Mouse (Mus musculus) neural tube, embryonic 15.5 days (tissue): ENCODE results near the gene Flnb. TPM values are rescaled to one million over a fixed set of nuclear protein-coding genes. Genes with fewer than 3 reads are reported as not detected.

Experiments
- ATAC-seq: fragments of 200-750 bp; cut with Nextera tagmentation; 2 replicates; pipeline ENCODE4 v1.8.0; 2017; ENCODE audit warnings: mild to moderate bottlenecking, moderate TSS enrichment, moderate library complexity; ENCODE audit not compliant: low FRiP score
- H3K27ac ChIP-seq: fragments of 300-500 bp; sonication (generic); replicated peaks from 2 replicates; pipeline ENCODE4 v1.5.1; 2015; ENCODE audit warnings: mild to moderate bottlenecking, inconsistent platforms
- H3K27me3 ChIP-seq: fragments of 300-500 bp; sonication (generic); replicated peaks from 2 replicates; pipeline ENCODE4 v1.6.1; 2015; ENCODE audit warnings: inconsistent platforms
- H3K36me3 ChIP-seq: fragments of 300-500 bp; sonication (generic); 2 replicates; pipeline ENCODE4 v1.6.1; 2015; ENCODE audit warnings: inconsistent platforms
- H3K4me1 ChIP-seq: fragments of 300-500 bp; sonication (generic); 2 replicates; pipeline ENCODE4 v1.6.1; 2015; ENCODE audit warnings: inconsistent platforms
- H3K4me2 ChIP-seq: fragments of 300-500 bp; sonication (generic); 2 replicates; pipeline ENCODE4 v1.6.1; 2015; ENCODE audit warnings: inconsistent platforms, mild to moderate bottlenecking, moderate library complexity
- H3K4me3 ChIP-seq: fragments of 300-500 bp; sonication (generic); replicated peaks from 2 replicates; pipeline ENCODE4 v1.5.1; 2015; ENCODE audit warnings: mild to moderate bottlenecking, inconsistent platforms
- H3K9ac ChIP-seq: fragments of 300-500 bp; sonication (generic); replicated peaks from 2 replicates; pipeline ENCODE4 v1.6.1; 2015; ENCODE audit warnings: mild to moderate bottlenecking, inconsistent platforms
- H3K9me3 ChIP-seq: fragments of 300-500 bp; sonication (generic); replicated peaks from 2 replicates; pipeline ENCODE4 v1.6.1; 2016; ENCODE audit warnings: inconsistent platforms
- WGBS: fragments of 180-500 bp; shearing (Covaris S2); methylation state at CpG from one replicate; pipeline ENCODE4 v1.1.7; 2015; ENCODE audit warnings: mixed read lengths; 5-methylcytosine and 5-hydroxymethylcytosine counted together
- polyA plus RNA-seq: library from polyadenylated mRNA; unstranded; fragments of >200 nt; fragmentation: Nextera tagmentation; extraction: Ambion mirVana; gene quantifications from 2 replicates; pipeline ENCODE4 v1.2.1, GENCODE M21; 2015

Gene Flnb
- polyA plus RNA-seq, 1 experiment from 2014 or later = 6.8 TPM

DNA sequence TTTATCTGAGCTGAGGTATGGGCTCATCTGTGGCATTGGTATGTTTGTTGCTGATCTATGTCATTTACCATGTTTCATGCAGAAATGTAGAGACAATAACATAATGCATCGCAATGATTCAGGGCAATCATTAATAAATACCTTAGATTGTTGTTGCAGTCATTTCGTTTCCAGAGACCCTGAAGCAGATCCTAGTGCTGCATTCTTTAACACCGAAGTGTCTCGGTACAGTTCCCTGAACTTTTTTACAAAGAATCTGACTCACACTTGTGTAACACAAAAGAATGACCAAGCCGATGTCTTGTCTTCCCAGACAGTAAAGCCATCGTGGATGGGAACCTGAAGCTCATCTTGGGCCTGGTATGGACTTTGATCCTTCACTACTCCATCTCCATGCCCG is 49.5 kb downstream of the Flnb start:
- WGBS = 92% methylated on average over 7 of the region's 7 CpGs
- no peaks in the 10 kb centered on the region for H3K9me3 ChIP-seq
- H3K9ac ChIP-seq = no peak overlapping the region
- H3K4me1 ChIP-seq = peaks cover 10% of the 10 kb centered on the region; the same call in 1 of the 2 replicates
- no peak overlapping the region for H3K27ac ChIP-seq
- no peaks in the 10 kb centered on the region for H3K27me3 ChIP-seq
- H3K36me3 ChIP-seq = peaks cover 17% of the 10 kb centered on the region; the same call in 1 of the 2 replicates
- no peak overlapping the region for H3K4me2 ChIP-seq
- no peak overlapping the region for H3K4me3 ChIP-seq
- ATAC-seq = no peak

DNA sequence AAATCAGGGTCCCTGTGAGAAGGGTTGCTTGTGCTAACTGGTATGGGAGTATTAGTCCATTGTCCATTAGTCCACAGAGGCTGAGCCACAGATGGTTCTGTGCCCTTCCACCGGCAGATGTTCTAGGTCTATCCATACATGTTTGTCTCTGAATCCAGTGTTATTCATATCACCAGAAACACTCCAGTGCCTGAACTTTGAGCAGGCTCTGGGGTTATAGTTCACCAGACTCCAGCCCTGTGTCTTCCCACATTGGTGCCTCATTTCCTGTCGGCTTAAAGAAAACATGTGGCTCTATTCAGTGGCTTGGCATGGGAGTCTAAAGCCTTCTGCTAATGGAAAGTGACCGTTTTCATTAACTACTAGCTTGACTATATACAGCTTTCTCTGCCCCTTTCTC is 50.1 kb downstream of the Flnb start:
- no peak overlapping the region for H3K9ac ChIP-seq
- no peak for ATAC-seq
- peaks cover 19% of the 10 kb centered on the region; the same call in 1 of the 2 replicates for H3K36me3 ChIP-seq
- peaks cover 10% of the 10 kb centered on the region; the same call in 1 of the 2 replicates for H3K4me1 ChIP-seq
- H3K4me2 ChIP-seq = no peak overlapping the region
- H3K27ac ChIP-seq = no peak overlapping the region
- 84% methylated on average over 3 of the region's 3 CpGs for WGBS
- no peaks in the 10 kb centered on the region for H3K9me3 ChIP-seq
- H3K27me3 ChIP-seq = no peaks in the 10 kb centered on the region
- H3K4me3 ChIP-seq = no peak overlapping the region

DNA sequence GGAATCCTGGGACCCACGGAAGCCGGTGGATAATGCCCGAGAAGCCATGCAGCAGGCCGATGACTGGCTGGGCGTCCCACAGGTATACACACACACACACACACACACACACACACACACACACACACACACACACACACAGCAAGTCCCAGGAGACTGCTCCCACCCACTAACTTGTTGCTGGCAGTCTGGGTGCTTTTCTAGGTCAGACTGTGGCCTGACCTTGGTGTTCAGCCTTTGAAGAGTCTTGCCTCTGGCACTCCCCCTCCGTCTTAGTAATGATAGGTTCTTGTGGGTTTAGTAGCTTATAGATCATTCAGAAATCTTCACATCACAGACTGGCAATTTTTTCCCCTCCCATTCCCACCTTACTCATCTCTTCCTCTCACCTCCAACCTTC is 52.0 kb downstream of the Flnb start:
- H3K4me2 ChIP-seq = no peak overlapping the region
- H3K27ac ChIP-seq = no peak overlapping the region
- peaks cover 4% of the 10 kb centered on the region; the same call in 1 of the 2 replicates for H3K4me1 ChIP-seq
- ATAC-seq = no peak
- H3K9ac ChIP-seq = no peak overlapping the region
- WGBS = 96% methylated on average over 6 of the region's 6 CpGs
- H3K4me3 ChIP-seq = no peak overlapping the region
- H3K27me3 ChIP-seq = no peaks in the 10 kb centered on the region
- H3K36me3 ChIP-seq = peaks cover 34% of the 10 kb centered on the region
- H3K9me3 ChIP-seq = no peaks in the 10 kb centered on the region

DNA sequence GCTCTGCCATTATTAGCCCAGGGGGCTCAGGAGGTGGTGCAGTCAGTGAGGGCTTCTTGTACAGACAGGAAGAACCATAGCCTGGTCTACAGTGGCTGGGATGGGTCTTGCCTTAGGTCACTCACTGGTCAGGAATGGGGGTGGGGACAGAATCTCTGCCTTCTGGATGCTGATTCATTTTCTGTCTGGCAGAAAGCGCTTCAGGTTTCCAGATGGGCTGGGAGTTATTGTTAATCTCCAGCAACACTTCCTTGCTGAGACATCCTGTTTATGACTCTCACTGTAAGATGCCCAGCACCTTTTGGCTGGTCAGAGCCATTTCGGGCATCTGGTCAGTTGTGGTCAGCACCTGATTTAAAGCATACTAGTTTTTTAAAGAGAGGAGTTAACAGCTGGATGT is 55.8 kb downstream of the Flnb start:
- ATAC-seq = no peak
- no peak overlapping the region for H3K4me3 ChIP-seq
- WGBS = 89% methylated on average over 2 of the region's 2 CpGs

DNA sequence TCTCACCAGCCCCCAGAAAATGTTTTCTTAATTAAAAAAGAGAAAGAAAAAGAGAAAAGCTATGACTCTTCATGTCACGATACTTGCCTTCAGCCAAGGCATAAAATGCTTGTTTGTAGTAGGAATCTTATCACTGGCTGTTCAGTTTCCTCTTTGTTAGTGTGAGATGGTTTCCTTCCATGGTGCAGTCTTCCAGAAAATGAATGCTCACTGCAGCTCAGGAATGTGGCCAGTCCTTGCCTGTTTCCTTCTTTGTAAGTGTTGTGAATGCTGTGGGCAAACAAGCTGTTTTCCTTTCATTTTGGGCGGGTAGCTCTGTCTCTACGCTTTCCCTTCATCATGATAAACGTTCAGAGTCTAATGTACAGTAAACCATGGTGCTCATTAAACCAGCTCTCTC is 56.7 kb downstream of the Flnb start:
- Histone ChIP-seq H3K27ac (no peak overlapping the region), H3K36me3 (peaks cover 36% of the 10 kb centered on the region), H3K4me1 (no peaks in the 10 kb centered on the region), H3K27me3 (no peaks in the 10 kb centered on the region), H3K4me2 (no peak overlapping the region), H3K9ac (no peak overlapping the region), H3K9me3 (no peaks in the 10 kb centered on the region), H3K4me3 (no peak overlapping the region)
- ATAC-seq = no peak
- WGBS = 82% methylated on average over 4 of the region's 4 CpGs

More for the DNA sequence above, 55.8 kb downstream of the Flnb start:
- Histone ChIP-seq H3K9me3 (no peaks in the 10 kb centered on the region), H3K27me3 (no peaks in the 10 kb centered on the region), H3K4me2 (no peak overlapping the region), H3K36me3 (peaks cover 36% of the 10 kb centered on the region), H3K9ac (no peak overlapping the region), H3K4me1 (no peaks in the 10 kb centered on the region), H3K27ac (no peak overlapping the region)

DNA sequence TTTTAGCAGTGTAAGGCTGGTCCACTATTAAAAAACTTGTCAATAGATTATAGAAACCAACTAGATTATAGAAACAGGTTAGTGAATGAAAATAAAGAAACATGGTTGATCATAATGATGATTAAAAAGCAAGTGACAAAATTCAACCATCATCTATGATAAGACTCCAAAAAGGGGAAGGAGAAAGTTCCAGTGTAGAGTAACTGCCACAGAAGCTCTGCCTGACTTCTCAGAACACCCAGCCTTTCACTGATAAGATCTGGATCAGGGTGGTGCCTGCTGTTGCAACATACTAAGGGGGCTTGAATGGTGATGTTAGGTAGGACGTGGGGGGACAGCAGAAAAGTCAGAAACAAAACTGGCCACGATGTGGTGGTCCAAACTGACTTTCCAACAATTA is 60.2 kb downstream of the Flnb start:
- Histone ChIP-seq H3K36me3 (peaks cover 44% of the 10 kb centered on the region), H3K27ac (no peak overlapping the region), H3K9me3 (no peaks in the 10 kb centered on the region), H3K4me1 (no peaks in the 10 kb centered on the region), H3K4me3 (no peak overlapping the region), H3K4me2 (no peak overlapping the region), H3K27me3 (no peaks in the 10 kb centered on the region), H3K9ac (no peak overlapping the region)
- no peak for ATAC-seq
- 84% methylated on average over 2 of the region's 2 CpGs for WGBS

DNA sequence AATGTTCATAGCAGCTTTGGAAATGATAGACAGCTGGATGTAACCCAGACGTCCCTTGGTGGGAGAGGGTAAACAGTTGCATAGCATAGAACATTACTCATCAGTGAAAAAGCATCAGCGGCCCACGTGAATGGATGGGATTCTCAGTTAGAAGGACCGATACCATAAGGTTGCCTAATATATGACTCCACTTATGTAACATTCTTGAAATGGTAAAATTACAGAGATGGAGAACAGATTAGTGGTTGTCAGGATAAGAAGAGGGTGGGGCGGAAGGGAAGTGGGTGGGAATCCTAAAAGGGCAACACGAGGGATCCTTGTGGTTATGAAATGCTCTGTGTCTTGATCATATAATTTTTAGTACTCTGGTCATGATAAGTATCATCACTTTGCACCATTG is 62.6 kb downstream of the Flnb start:
- H3K36me3 ChIP-seq = peaks cover 37% of the 10 kb centered on the region
- H3K4me1 ChIP-seq = peaks cover 5% of the 10 kb centered on the region; the same call in 1 of the 2 replicates
- WGBS = 97% methylated on average over 6 of the region's 6 CpGs
- H3K9ac ChIP-seq = no peak overlapping the region
- no peaks in the 10 kb centered on the region for H3K27me3 ChIP-seq
- H3K4me3 ChIP-seq = no peak overlapping the region
- no peak overlapping the region for H3K4me2 ChIP-seq
- H3K27ac ChIP-seq = no peak overlapping the region
- no peaks in the 10 kb centered on the region for H3K9me3 ChIP-seq
- ATAC-seq = no peak

DNA sequence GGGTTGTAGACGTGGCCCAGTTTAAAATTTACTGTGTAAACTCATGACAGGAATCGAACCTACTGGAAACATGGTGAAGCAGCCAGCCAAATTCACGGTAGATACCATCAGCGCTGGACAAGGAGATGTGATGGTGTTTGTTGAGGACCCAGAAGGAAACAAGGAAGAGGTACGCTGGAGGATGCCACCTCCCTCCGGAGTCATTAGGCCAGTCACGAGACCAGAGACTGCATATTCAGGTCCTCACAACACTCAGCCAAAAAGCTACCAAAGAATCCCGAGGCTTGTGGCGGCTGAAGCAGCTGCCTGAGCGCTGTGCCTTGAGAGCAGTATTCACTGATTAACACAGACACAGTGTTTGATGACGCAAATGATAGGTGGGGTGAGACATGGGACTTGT is 63.8 kb downstream of the Flnb start:
- Histone ChIP-seq H3K27me3 (no peaks in the 10 kb centered on the region), H3K4me1 (peaks cover 5% of the 10 kb centered on the region; the same call in 1 of the 2 replicates), H3K4me3 (no peak overlapping the region), H3K36me3 (peaks cover 45% of the 10 kb centered on the region), H3K4me2 (no peak overlapping the region), H3K9me3 (no peaks in the 10 kb centered on the region), H3K27ac (no peak overlapping the region), H3K9ac (no peak overlapping the region)
- WGBS = 91% methylated on average over 11 of the region's 11 CpGs
- ATAC-seq = no peak

DNA sequence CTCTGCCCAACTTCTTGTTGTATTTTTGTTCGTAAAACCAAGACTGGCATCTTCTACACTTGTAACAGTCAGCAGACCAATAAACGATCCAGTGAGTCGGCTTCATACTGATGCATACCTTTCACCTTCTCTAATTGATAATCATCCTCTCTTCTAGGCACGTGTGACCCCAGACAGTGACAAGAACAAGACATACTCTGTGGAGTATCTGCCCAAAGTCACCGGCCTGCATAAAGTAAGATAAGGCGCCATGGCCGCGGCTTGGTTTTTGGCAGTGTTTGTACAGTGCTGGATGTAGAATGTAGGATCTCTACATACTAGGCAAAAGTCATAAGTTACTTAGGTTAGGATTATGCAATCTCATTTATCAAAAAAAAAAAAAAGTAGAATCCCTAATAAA is 64.3 kb downstream of the Flnb start:
- 95% methylated on average over 8 of the region's 8 CpGs for whole genome bisulfite sequencing
- H3K9ac ChIP-seq = no peak overlapping the region
- ATAC-seq = no peak
- no peak overlapping the region for H3K4me2 ChIP-seq
- no peaks in the 10 kb centered on the region for H3K27me3 ChIP-seq
- peaks cover 45% of the 10 kb centered on the region for H3K36me3 ChIP-seq
- peaks cover 6% of the 10 kb centered on the region; the same call in 1 of the 2 replicates for H3K4me1 ChIP-seq
- H3K27ac ChIP-seq = no peak overlapping the region
- H3K9me3 ChIP-seq = no peaks in the 10 kb centered on the region
- no peak overlapping the region for H3K4me3 ChIP-seq

DNA sequence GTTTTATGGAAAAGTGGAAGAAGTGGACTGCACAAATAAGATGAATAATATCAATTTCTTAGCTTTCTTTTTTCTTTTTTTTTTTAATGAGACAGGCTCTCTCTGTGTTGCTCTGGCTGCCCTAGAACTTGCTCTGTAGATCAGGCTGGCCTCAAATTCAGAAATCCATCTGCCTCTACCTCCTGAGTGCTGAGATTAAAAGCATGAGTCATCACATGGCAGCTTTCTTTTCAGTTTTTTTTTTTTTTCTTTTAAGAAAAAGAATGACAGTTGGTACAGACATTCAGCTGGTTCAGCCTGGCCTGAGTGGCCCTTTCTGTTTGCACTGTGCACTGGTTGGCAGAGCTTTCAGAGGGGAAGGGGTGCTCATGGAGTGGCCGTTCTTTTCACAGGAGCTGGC is 66.4 kb downstream of the Flnb start:
- H3K9me3 ChIP-seq = no peaks in the 10 kb centered on the region
- peaks cover 45% of the 10 kb centered on the region for H3K36me3 ChIP-seq
- no peaks in the 10 kb centered on the region for H3K27me3 ChIP-seq
- ATAC-seq = no peak
- no peak overlapping the region for H3K27ac ChIP-seq
- peaks cover 20% of the 10 kb centered on the region for H3K4me1 ChIP-seq
- H3K4me2 ChIP-seq = no peak overlapping the region
- no peak overlapping the region for H3K4me3 ChIP-seq
- 67% methylated on average over 1 of the region's 1 CpGs for WGBS
- no peak overlapping the region for H3K9ac ChIP-seq

DNA sequence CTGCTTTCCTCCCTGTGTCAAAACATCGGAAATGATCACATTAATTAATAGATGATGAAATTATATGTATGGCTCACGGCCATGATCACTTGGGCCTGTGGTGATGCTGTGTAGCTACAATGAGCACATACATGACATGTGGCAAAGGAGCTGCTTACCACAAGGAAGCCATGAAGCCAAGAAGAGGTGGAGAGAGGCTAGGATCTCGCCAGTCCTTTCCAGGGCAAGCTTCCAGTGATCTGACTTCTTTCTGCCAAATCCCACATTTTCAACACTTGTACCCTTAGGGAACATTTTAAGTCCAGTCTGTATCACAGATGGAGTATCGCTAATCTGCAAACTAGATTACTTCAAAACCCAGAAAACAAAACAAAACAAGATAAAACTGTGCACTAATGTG is 67.1 kb downstream of the Flnb start:
- Histone ChIP-seq H3K27me3 (no peaks in the 10 kb centered on the region), H3K9me3 (no peaks in the 10 kb centered on the region), H3K27ac (no peak overlapping the region), H3K36me3 (peaks cover 45% of the 10 kb centered on the region), H3K4me3 (no peak overlapping the region), H3K4me2 (no peak overlapping the region), H3K4me1 (peaks cover 27% of the 10 kb centered on the region), H3K9ac (no peak overlapping the region)
- ATAC-seq = no peak
- WGBS = 88% methylated on average over 4 of the region's 4 CpGs

DNA sequence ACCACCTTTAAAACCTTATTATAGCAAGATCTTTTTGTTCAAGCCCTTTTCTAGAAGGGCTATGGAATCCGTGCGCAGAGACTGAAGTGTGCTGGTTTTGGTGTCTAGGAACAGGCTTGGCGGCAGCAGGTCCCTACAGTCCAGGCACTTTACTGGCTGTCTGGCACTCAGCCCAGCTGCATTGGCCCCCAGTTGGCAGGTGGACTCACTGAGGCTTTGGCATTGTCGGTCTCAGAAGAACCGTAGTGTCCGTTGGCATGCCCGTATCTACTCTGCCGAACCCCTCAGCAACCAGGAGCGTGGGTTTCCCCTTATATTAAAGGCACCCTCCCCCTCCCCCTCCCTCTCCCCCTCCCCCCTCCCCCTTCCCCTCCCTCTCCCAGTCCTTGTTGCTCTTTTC is 67.8 kb downstream of the Flnb start:
- peak overlapping the region; percentile 56; the same call in 1 of the 2 replicates for H3K27ac ChIP-seq
- peak; percentile 27 for ATAC-seq
- no peak overlapping the region for H3K9ac ChIP-seq
- H3K36me3 ChIP-seq = peaks cover 46% of the 10 kb centered on the region
- H3K4me3 ChIP-seq = no peak overlapping the region
- WGBS = 57% methylated on average over 9 of the region's 9 CpGs
- H3K4me1 ChIP-seq = peaks cover 32% of the 10 kb centered on the region
- no peaks in the 10 kb centered on the region for H3K9me3 ChIP-seq
- H3K4me2 ChIP-seq = no peak overlapping the region
- no peaks in the 10 kb centered on the region for H3K27me3 ChIP-seq

DNA sequence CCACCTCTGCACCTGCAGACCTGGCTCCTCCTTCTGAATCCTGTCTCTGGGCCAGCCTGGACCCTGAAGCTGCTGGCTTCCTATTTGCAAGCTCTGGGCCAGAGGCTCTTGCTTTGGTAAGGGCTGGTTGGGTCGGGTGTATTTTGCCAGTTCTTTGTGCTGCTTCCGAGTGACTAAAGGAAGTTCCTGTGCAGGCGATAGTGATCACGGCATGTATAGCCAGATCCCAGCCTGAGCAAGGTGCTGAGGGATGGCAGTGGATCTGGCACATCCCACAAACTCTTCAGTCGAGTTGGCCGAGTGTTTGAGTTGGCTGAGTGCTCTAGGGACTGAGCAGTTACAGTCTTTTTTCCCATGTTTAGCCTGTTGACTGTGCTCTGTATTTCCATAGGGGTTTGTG is 68.3 kb downstream of the Flnb start:
- no peak overlapping the region for H3K9ac ChIP-seq
- ATAC-seq = no peak
- 79% methylated on average over 6 of the region's 6 CpGs for WGBS
- H3K36me3 ChIP-seq = peaks cover 50% of the 10 kb centered on the region
- no peak overlapping the region for H3K4me2 ChIP-seq
- H3K4me1 ChIP-seq = peaks cover 34% of the 10 kb centered on the region
- H3K27me3 ChIP-seq = no peaks in the 10 kb centered on the region
- no peaks in the 10 kb centered on the region for H3K9me3 ChIP-seq
- peak overlapping the region; percentile 56 for H3K27ac ChIP-seq
- no peak overlapping the region for H3K4me3 ChIP-seq
